Mouse (Mus musculus): ENCODE data around the gene Tmem35b.
"Not testable (repeated sequence)": the region's sequence is repeated elsewhere in the genome, so short reads cannot be mapped to it uniquely, and the experiment has no call there.

Tmem35b gene

DNA sequence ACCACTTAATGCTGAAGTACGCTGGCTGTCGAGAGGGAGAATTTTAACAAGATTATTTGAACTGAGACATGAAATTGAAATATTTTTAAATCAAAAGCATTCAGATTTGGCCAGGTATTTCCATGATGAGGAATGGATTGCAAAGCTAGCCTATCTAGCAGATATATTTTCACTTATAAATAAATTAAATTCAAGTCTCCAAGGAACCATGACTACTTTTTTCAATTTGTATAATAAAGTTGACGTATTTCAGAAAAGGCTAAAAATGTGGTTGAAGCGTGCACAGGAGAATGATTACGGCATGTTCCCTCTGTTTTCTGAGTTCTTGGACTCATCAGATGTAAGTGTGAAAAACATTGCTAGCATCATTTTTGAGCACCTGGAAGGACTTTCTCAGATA, at the start of gene Tmem35b:
TSS of gene Tmem35b (plus strand) at position 301 of the 400 bp plus-strand sequence.
- DNase-seq: no peak

- no peak for DNase-seq
Observed at GRCm38 (mm10) chr4:127074915-127075314, 48.6 kb upstream of the Tmem35b start.

DNA sequence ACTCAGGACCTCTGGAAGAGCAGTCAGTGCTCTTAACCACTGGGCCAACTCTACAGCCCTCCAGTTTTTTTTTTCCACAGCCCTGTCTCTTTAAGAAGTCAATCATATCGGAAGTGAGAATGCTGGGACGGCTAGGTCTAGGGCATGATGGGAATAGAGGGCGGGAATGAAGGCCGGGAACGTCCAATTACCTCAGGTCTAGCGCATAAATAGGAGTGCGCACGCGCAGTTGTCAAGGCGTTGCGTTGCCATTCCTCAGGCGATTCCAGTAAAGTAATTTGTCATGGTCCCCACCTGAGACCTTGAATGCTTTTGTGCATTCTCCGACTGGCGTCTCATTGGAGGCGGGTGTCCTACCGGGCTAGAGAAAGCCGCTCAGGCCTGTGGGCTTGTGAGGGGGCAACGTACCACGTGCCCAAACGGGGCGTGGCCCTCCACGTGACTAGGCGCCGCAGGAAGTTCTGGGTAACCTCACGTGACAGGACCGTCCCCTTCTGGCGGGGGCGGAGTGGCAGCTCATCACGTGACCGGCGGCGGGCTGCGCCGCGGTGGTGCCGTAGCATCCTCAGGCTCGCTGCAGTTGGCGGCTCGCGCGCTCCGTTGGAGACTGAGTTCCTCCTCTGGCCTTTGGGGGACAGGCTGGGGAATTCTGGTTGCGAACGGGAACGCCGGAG, 46.5 kb upstream of the Tmem35b start, which contains the start of gene Zmym6:
TSS of gene Zmym6 (plus strand) at position 509 of the 674 bp plus-strand sequence.
- DNase-seq: peak; percentile 96

DNA sequence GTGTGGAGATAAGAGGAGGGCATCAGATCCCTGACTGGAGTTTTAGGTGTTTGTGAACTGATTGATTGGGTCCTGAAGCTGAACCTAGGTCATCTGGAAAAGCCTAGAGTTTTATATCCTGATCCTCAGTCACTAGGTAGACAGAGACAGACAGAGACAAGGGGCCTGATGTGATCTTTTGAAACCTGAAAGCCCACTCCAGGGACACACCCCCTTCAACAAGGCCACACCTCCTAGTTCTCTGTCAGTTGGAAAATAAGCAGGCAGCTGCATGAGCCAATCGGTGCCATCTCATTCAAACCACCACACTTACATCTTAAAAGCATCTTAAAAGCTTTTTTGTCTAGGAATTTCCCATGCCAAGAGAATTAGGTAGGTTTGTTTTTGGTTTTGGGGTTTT, 42.7 kb upstream of the Tmem35b start:
- DNase-seq: no peak

DNA sequence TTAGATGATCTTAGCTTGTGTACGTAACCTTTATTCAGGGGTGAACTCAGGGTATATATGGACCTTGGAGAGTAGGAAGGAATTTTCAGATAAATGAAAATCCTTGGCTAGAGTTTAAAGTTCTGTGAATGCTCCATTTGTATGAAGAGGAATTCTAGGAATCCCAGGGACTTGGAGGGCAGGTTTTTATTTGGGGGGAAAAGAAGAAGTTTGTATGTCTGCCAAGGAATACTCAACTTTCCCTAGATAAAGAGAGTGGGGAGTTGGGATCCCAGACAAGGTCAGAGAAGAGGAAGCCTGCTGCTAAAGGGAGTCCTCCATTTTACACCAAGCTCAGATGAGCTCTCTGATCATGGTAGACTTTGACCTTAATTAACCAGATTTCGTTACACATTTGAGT, 40.4 kb upstream of the Tmem35b start:
- no peak for DNase-seq

- no peak for DNase-seq
Observed at GRCm38 (mm10) chr4:127085761-127086160, 37.7 kb upstream of the Tmem35b start.

DNA sequence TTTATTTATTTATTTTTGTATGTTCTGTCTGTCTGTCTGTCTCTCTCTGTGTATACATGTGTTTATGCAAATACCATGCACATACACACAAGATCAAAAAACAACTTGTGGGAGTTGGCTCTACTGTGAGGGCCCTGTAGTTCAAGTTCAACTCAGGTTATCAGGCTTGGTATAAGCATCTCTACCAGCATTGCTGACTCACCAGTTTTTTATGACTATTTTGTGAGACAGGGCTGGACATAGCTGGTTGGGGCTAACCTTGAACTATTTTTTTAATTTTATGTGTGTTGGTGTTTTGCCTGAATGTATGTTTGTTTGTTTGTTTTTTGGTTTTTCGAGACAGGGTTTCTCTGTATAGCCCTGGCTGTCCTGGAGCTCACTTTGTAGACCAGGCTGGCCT, 32.3 kb upstream of the Tmem35b start:
- no peak for DNase-seq

- DNase-seq: no peak
Observed at GRCm38 (mm10) chr4:127095090-127095489, 28.4 kb upstream of the Tmem35b start.

- DNase-seq: not testable (repeated sequence)
Observed at GRCm38 (mm10) chr4:127099552-127099951, 23.9 kb upstream of the Tmem35b start.

- peak; percentile 78 for DNase-seq
Observed at GRCm38 (mm10) chr4:127107566-127107965, 15.9 kb upstream of the Tmem35b start.

- no peak for DNase-seq
Observed at GRCm38 (mm10) chr4:127110570-127110969, 12.9 kb upstream of the Tmem35b start.

DNA sequence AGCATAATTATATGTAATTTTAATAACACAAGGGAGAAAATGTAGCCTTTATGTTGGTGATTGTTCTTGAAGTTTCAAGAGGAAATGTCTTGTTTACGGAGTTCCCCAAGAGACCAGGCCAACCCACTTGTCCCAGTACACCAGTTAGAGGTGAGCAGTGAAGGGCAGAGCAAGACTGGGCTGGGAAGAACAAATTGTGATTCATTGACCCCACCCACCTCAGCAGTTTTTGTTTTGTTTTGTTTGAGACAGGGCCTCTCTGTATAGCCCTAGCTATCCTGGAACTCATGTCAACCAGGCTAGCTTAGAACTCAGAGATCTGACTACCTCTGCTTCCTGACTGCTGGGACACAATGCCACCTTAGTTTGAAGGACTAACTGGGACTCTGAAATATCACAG, 840 bp downstream of the Tmem35b start:
- DNase-seq: no peak

- peak; percentile 86 for DNase-seq
Observed at GRCm38 (mm10) chr4:127125834-127126463, 2.5 kb downstream of the Tmem35b start.

- no peak for DNase-seq
Observed at GRCm38 (mm10) chr4:127134687-127135086, 11.2 kb downstream of the Tmem35b start.

- no peak for DNase-seq
Observed at GRCm38 (mm10) chr4:127137591-127137990, 14.1 kb downstream of the Tmem35b start.

GRCm38 (mm10) chr4:127138486-127138885, 15.0 kb downstream of the Tmem35b start:
- DNase-seq: no peak

GRCm38 (mm10) chr4:127150031-127150430, 26.5 kb downstream of the Tmem35b start:
- no peak for DNase-seq

- DNase-seq: no peak
Observed at GRCm38 (mm10) chr4:127153345-127153744, 29.9 kb downstream of the Tmem35b start.

GRCm38 (mm10) chr4:127155757-127156156, 32.3 kb downstream of the Tmem35b start:
- no peak for DNase-seq

- DNase-seq: no peak
Observed at GRCm38 (mm10) chr4:127157746-127158145, 34.3 kb downstream of the Tmem35b start.

- DNase-seq: no peak
Observed at GRCm38 (mm10) chr4:127163926-127164325, 40.4 kb downstream of the Tmem35b start.

GRCm38 (mm10) chr4:127167096-127167495, 43.6 kb downstream of the Tmem35b start:
- DNase-seq: no peak

- no peak for DNase-seq
Observed at GRCm38 (mm10) chr4:127167731-127168130, 44.2 kb downstream of the Tmem35b start.

GRCm38 (mm10) chr4:127168211-127168913, 44.9 kb downstream of the Tmem35b start:
- peak; percentile 6 for DNase-seq
